Mouse (Mus musculus): ENCODE measurements around the gene Dio3.

Gene Dio3

GRCm38 (mm10) chr12:110278853-110279252 lies at the start of gene Dio3:
TSS of gene Dio3 (plus strand) at chr12:110279068.
- no peak for DNase-seq (ENCODE audit: low read depth, low spot score)

- no peak for DNase-seq (ENCODE audit: low read depth, low spot score)
Observed at GRCm38 (mm10) chr12:110230296-110230695, 48.6 kb upstream of the Dio3 start.

DNA sequence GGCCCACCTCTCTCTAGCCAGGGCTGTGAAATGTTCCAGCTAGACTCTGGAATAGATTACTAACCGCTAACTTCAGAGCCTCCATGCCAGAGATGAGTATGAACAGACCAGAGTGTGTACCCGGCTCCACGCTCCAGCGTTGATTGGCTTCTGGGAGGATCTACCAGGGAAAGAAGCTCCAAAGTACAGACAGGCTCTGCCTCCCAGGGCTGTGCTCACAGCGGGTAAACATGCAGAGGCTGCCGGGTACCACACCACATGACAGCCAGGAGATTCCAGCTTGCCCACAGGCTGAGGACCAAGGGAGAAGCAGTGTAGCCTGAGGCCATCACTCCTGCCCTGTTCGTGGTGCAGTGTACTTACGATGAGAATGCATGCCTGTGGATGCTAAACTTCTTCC lies 48.1 kb upstream of the Dio3 start:
- DNase-seq (ENCODE audit: low read depth, low spot score): no peak

- DNase-seq (ENCODE audit: low read depth, low spot score): no peak
Observed at GRCm38 (mm10) chr12:110231709-110232600, 46.9 kb upstream of the Dio3 start.

GRCm38 (mm10) chr12:110235908-110236307 lies 43.0 kb upstream of the Dio3 start:
- DNase-seq (ENCODE audit: low read depth, low spot score): no peak

DNA sequence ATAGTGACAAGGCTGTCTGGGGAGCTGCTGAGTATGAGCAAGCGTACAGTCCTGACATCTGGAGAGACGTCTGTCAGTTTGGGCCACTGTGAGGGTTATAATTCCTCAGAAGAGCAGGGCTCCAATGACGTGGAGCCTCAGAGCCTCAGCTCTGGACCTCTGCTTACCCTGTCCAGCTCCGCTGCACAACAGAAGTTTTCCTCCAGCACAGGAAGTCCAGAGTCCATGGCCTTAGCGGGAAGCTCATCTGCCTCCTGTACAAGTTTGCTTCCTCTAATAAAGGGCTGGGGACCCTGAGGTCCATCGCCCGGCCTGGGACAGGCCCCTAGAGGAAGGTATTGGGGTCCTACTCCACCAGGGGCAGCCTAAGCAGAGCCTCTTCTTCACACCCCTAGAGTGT lies 41.8 kb upstream of the Dio3 start:
- DNase-seq (ENCODE audit: low read depth, low spot score): no peak

DNA sequence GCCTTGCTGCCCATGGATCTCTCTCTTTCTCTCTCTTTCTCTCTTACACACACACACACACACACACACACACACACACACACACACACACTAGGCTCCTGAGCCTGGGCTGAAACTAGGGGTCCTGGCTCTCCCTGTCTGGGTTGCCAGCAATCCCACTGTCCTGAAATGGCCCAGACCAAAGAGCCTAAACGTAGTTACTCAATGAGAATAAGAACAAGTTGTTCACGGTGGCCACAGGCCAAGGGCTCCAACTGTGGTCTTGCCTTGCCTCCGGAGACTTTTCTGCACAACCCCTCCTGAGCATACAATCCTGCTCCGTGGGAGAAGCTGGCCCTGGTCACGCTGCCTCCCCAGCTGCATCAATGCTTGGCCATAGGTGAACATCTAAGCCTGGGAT lies 39.5 kb upstream of the Dio3 start:
- DNase-seq (ENCODE audit: low read depth, low spot score): no peak

- DNase-seq (ENCODE audit: low read depth, low spot score): no peak
Observed at GRCm38 (mm10) chr12:110244581-110244980, 34.3 kb upstream of the Dio3 start.

- DNase-seq (ENCODE audit: low read depth, low spot score): no peak
Observed at GRCm38 (mm10) chr12:110245461-110245860, 33.4 kb upstream of the Dio3 start.

DNA sequence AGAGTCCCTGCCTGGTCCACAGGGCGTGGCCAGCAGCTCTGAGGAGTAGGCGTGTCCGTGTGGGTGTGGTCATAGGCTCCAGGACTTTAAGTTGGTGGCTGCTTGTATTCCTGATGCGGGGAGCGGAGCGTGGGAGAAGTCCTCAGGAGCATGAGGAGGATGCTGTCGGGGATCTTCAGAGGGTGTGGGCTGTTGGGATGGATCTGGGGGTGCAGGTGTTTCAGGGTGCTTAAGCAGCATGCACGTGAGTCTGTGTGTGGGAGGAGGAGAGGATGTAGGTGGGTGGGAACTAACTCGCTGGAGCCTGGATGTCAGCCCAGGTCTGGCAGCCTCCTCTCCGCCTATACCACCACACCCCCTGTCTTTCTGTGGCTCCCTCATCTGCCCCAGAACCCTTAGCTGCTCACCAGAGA lies 26.7 kb upstream of the Dio3 start:
- DNase-seq (ENCODE audit: low read depth, low spot score): no peak

DNA sequence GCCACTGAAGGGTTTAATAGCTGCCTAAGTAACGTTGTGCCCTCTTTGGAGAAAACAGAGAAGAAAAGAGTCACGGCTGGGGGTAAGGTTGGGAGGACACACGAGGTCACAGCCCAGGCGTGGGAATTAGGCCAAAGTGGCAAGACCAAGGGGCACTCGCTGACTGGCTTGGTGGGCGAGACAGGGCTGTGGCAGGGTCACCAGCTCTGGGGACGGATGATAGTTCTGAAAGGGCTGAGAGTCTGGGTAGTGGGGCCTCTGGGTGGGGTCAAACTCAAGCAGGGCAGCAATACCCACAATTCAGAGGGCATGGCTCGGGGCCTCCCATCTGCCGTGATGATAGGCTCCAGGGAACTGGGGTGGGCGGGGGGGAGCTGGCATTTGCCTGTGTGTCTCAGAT lies 23.1 kb upstream of the Dio3 start:
- no peak for DNase-seq (ENCODE audit: low read depth, low spot score)

GRCm38 (mm10) chr12:110256478-110257220 lies 22.2 kb upstream of the Dio3 start:
- DNase-seq (ENCODE audit: low read depth, low spot score): peak; percentile 6

DNA sequence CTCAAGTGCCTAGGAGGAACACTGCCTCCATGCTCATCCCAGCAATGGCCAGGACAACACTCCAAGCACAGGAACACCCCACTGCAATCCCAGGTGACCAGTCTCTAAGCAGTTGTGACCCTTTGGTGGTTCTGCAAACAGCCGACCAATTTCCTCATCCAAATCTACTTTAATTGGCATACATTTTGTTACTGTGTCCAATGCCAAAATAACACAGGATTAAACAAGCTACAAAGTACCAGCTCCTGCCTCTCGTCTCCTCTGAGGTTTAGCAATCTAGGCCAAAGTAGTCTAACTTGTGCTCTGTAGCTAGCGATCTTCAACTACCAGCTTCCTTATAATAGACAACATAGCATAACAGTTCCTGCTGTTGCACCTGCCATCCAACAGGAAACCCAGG lies 10.6 kb upstream of the Dio3 start:
- no peak for DNase-seq (ENCODE audit: low read depth, low spot score)

DNA sequence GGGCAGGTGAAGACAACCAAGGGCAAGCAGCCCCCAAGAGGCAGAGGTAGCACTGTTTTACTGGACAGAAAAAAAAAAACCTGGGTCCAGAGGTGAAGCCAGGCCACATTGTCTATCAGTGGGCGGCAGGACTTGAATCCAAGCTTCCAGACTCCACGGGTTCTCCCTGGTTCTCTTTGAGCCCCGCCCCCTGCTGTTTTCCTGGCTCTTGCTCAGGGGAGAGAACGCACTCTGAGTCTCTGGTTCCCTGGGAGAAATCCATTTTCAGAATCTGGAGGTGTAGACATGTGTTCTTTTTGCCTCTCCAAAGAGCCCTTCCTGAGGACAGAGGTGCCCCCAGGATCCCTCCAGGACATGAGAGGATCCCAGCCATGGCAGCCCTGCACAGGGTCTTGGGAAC lies 9.2 kb upstream of the Dio3 start:
- DNase-seq (ENCODE audit: low read depth, low spot score): no peak

DNA sequence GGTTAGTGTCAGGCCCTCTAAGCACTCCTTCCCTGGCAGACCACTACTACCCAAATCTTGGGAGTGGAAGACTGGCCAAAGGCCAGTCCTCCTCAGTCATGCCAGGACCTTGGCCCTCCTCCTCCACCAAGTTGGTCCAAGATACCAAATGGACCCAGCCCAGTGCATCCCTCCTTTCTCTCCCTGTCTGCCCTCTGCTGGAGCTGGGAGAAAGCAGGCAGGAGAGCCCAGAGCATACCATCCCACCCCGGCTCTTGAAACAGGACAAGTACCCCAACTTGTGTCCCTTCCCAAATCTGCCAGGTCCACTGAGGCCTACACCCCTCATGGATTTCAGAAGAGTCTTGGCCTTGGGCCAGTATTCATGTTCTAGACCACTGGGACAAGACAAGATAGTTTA lies 2.8 kb upstream of the Dio3 start:
- no peak for DNase-seq (ENCODE audit: low read depth, low spot score)

- no peak for DNase-seq (ENCODE audit: low read depth, low spot score)
Observed at GRCm38 (mm10) chr12:110277259-110277964, 1.5 kb upstream of the Dio3 start.

GRCm38 (mm10) chr12:110277965-110278307 lies 932 bp upstream of the Dio3 start:
- DNase-seq (ENCODE audit: low read depth, low spot score): no peak

GRCm38 (mm10) chr12:110280373-110280772 lies 1.5 kb downstream of the Dio3 start:
- no peak for DNase-seq (ENCODE audit: low read depth, low spot score)

- DNase-seq (ENCODE audit: low read depth, low spot score): no peak
Observed at GRCm38 (mm10) chr12:110283792-110284191, 4.9 kb downstream of the Dio3 start.

DNA sequence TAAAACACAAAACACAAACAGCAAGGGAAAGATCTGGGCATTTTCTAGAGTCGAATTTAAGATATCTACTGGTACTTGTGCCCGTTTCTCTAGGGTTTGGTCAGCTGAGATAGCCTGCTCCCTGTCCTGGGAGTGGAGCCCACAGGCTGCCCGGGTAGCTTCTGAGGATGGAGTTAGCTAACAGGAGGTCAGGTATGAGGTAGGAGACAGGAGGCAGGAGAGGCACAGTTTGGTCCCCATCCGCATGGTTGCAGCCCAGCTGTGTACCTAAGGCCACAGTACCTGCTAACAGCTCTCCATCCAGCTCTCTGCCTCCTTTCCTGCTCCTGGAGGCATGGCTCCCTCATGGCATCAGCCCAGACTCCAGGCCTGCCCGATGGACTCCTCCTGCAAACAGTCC lies 13.9 kb downstream of the Dio3 start:
- no peak for DNase-seq (ENCODE audit: low read depth, low spot score)

- no peak for DNase-seq (ENCODE audit: low read depth, low spot score)
Observed at GRCm38 (mm10) chr12:110294891-110295290, 16.0 kb downstream of the Dio3 start.

DNA sequence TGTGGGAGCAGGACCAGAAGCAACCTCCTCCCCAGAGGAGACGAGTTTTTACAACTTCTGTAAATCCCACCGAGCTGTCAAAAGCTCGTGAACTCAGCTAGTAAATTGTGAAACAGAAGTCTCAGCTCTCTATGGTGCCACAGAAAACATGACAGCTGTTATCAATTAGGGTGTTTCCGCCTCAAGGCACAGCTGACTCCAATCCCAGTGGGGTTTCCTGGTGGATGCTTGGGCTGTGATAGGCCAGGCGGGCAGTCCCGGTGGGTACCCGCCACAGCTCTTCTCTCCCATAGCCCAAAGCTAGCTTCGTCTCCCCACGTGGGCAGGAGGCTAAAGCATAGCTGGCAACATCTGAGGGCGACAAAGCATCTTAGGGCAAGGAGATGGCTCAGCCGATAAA lies 19.8 kb downstream of the Dio3 start:
- no peak for DNase-seq (ENCODE audit: low read depth, low spot score)

All from CD4-positive, CD25-positive, alpha-beta regulatory T cell, adult 2 months (primary cell).